Mouse (Mus musculus) kidney, postnatal 10 days (tissue): ENCODE results near the gene Rft1.

Source experiments
- DNase-seq: peaks from one replicate; pipeline ENCODE4 v3.0.0; 2021; ENCODE audit warnings: mixed read lengths

Gene Rft1

DNA sequence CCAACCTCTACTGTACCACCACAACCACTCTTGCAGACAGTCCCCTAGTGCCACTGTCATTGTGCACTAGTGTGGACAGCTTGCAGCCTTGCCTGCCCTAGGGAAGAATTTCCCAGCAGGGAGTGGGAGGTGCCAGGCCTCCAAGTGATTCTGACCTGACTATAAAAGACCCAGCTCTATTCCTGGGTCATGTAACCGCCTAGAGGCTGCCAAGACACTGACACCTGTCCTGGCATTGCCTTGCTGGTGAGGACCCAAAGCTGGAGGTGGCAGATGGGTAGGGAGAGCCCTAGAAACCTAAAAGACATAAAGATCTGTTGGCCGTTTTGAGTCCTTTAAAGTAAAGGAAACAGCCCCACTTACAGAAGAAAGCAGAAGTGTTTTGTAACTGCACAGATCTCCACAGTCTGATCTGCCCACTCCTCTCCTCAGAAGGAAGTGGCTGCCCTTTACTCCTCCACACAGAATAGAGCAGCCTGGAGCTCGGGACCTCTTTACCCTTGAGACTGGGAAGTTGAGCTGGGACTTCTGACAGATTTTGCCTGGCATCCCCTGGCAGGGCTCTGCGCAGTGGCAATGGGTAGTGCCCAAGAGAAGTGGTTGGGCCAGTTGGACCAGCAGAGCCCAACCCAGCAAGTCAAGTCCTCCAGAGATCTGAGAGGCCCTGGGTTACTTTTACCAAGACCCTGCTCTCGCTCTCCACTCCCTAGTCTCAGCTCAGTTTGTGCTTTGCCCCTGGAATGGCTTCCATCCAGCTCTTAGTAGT, 23.2 kb upstream of the Rft1 start:
- DNase-seq = peak; percentile 63

DNA sequence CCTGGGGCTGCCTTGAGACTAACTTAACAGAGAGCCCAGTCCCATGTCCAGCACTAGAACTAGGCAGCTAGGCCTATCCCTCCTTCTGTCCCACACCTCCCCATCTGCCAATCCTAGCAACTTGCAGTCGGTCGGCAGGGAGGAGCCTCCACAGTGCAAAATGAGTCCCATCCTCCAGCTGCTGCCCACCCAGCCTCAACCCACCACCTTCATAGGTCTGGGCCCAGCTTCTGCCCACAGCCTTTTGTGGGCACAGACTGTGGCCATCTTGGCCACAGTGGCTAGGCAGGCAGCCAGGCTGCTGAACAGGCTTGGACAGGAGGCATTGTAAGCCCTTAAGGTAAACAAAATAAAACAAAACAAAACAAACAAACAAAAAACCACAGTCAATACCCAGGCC, 22.3 kb upstream of the Rft1 start:
- DNase-seq = no peak

GRCm38 (mm10) chr14:30633708-30634107, 20.5 kb upstream of the Rft1 start:
- DNase-seq = no peak

DNA sequence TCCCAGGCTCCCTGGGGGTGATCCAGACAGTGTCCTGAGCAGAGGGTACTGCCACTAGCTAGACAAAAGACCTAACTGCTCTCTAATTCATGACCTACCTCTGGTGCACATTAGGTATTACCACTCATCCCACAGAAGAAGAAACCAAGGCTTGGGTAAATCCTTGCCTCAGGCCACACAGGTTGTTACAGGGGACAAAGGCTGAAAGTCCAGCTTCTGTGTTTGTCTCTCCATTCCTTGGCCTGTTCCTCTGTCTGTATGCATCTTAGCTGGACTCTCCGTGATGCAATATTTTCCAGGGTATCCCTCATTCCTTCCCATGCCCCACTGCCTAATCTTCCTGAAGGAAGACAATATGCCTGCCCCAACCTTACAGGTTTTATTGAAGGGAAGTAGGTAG, 19.7 kb upstream of the Rft1 start:
- DNase-seq = no peak

- peak; percentile 80 for DNase-seq
Observed at GRCm38 (mm10) chr14:30635219-30635910, 18.8 kb upstream of the Rft1 start.

- DNase-seq = no peak
Observed at GRCm38 (mm10) chr14:30636499-30636898, 17.7 kb upstream of the Rft1 start.

DNA sequence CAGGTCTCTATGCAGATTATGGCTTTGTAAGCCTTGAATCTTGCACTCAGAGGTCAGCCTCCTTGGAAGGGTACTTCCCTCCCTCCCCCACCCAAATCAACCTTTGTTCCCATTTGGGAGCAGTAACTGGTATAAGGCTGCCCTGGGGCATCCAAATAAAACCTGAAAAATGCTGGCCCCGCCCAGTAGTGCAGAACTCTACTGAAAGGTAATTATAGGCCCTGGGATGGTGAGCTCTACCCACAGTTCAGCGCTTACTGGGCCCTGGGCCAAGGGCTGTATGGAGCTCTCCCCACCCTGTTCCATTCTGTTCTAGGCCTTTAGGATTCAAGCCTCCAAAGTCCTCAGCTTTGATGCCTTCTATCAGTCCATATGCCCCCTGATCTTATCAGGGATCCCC, 17.1 kb upstream of the Rft1 start:
- peak; percentile 81 for DNase-seq

GRCm38 (mm10) chr14:30638009-30638408, 16.2 kb upstream of the Rft1 start:
- peak; percentile 32 for DNase-seq

DNA sequence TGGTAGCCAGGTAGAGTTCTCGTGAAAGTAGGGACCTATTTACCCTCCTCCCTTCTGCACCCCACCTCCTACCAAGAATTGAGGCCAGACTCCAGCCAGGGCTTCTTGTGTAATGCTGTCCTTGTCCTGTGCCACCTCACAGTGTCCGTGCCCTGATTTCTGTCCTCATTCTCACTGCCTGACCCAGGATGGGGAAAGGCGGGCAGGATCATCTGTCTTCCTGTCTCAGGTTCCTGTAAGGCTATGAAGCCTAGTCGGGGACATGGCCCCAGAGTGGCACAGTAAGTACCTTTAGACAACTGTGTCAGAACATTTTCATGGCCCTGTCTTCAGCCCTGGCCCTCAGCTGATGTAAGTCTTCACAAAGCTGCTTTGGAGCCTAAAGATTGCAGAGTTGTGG, 15.5 kb upstream of the Rft1 start:
- DNase-seq = no peak

DNA sequence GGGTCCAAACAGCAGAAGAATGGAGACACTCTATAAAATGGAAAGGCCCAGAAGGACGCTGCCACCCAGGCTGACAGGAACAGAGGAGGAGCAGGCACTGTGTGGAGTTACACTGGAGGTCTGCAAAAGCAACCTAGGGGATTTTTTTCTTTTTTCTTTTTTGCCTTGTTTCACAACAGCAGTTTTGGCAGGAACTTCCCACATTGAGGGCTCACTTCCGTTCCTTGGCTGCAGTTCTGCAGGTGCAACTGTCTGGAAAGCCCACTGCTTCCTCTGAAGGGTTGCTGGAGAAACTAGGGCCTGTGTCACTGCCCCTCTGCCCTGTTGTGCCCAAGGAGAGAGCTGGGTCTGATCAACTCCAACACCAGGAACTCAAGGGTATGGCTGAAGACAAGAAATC, 12.4 kb upstream of the Rft1 start:
- DNase-seq = no peak

- DNase-seq = no peak
Observed at GRCm38 (mm10) chr14:30644026-30644425, 10.1 kb upstream of the Rft1 start.

DNA sequence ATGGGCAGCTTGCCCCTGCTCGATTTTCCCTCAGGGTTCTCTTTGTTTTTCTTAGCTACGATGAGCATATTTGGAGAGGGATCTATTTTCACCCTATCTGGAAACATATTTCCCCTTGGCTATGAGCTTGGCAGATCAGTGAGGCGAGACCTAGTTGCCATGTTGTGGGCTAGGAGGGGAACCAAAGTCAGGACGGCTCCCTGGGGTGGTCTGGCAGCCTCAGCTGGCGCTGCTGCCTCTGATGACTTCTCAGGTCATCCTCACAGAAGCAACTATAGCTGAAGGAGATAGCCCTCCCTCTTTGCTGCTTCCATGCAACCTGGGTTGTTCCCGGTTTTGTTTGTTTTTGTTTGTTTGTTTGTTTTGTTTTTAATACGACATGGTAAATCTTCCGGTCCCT, 9.1 kb upstream of the Rft1 start:
- DNase-seq = no peak

DNA sequence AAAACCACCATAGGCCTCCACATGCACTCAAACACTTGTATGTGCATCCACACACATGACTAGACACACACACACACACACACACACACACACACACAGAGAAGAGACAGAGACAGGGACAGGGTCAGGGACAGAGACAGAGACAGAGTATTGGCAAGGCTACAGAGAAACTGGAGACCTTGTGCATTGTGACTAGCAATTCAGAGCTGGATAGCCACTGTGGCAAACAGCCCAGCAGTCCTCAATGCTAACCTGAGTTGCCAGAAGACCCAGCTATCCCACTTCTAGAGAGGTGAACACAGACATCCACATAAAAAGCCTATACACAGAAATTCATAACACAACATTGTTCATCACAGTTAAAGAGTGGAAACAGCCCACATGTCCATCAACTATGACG, 7.7 kb upstream of the Rft1 start:
- DNase-seq = no peak

- DNase-seq = no peak
Observed at GRCm38 (mm10) chr14:30648478-30648877, 5.7 kb upstream of the Rft1 start.

DNA sequence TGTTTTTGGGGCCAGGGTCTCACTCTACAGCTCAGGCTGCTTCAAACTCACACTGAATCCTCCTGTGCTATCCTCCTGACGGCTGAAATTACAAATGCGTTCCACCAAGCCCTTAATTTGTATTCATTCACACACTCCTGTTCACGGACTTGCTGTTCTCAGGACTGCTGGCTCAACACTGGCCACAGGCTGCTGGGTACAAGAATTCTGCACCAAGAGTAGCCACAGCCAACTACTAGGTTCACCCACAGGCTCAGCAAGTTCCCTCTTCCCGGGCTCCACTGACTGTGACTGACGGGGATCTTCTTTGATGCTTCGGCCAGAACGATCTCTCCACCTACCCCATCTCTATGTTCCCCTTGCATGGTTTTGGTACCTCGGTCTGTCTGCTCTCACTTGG, 4.4 kb upstream of the Rft1 start:
- DNase-seq = no peak

DNA sequence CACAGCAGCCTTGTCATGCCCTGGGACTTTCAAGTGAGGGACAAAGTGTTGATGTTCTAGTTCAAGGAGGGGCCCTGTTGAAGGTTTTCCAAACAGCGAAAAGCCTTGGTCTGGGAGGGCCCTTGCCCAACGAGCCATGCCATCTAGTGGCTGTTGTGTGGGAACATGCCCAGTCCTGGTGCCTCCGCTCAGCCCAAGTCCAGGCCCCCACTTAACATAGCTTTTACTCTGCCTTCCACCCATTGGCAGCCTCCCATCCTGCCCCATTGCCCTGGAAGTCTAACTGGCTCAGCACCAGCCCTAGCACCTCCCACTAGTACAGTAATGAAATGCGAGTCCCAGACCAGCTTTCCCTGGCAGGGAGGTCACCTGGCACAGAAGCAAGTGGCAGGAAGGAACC, 3.2 kb upstream of the Rft1 start:
- peak; percentile 90 for DNase-seq

GRCm38 (mm10) chr14:30654691-30655228, 600 bp downstream of the Rft1 start:
- no peak for DNase-seq

DNA sequence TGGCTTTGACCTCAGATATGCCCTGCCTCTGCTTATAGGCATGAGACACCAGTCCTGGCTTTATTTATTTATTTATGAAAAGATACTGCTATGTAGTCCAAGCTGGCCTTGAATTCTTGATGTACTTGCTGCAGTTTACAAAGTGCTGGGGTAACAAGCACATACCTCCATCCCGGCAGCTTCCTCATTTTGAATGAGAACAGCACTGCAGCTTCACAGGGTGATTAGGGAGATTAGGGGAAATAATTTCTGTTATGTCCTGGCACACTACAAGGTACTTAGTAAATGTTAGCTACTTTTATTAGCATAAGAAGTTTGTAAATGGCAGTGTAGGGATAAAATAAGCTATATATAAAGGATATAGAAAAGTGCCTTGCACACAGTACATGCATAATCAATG, 1.4 kb downstream of the Rft1 start:
- no peak for DNase-seq

GRCm38 (mm10) chr14:30666061-30666460, 11.9 kb downstream of the Rft1 start:
- DNase-seq = peak; percentile 55

DNA sequence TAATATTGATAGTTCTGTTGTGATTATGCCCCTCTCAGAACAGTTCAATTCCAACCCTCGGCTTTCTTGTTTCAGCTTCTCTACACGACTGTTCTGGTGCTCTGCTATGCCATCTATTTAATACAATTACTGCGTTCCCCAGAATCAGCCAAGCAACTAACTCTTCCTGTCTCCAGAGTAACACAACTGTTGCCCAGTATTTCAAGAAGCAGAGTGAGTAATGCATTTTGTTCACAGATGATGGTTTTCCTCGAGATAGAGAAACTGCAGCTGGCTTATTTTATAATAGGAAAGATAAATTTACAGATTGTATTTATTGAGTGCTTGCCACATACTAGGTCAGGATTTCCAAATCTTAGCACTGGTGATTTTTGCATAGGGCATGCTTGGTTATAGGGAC, 12.4 kb downstream of the Rft1 start:
- no peak for DNase-seq

- DNase-seq = no peak
Observed at GRCm38 (mm10) chr14:30670161-30670560, 16.0 kb downstream of the Rft1 start.

GRCm38 (mm10) chr14:30671095-30671985, 17.2 kb downstream of the Rft1 start:
- DNase-seq = no peak

DNA sequence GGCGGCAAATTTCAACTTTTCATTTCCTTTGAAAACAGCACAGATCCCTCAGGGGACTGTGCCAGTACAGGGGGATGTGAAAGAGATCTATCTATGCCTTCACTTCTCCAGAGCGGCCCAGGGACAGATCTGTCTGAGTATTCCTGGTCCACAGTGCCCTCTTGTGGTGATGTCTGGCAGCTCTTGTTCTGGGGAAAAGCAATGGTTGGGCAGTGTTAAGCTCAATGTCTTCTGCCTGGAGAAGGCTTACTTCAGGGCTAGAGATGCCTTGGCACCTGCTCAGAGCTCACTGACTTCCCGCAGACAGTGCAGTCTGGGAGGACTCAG, 17.8 kb downstream of the Rft1 start:
- DNase-seq = peak; percentile 93

DNA sequence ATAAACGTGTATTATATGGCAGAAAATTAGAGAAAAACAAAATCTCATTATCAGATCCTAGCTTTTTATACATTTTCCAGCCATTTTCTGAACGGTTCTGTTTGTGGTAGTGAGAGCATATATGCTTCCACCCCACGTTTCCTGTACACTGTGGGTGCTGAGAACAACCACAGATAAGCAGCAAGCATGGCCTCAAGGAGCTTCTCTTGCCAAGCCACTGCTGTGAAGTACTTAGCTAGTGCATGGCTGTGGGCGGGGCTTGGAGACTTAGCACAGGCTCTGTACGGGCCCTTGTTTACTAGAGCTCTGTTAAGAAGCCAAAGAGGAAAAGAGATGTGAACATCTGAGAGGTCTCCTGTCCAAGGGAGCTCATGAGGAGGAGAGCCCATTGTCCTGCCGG, 20.8 kb downstream of the Rft1 start:
- no peak for DNase-seq
